Mouse (Mus musculus): ENCODE measurements around the gene Btbd16. TPM values are rescaled to one million over a fixed set of nuclear protein-coding genes. Genes with fewer than 3 reads are reported as not detected.

The Btbd16 gene
- total and polyA plus RNA-seq, 3 experiments: 0.20 TPM; not detected in 2

DNA sequence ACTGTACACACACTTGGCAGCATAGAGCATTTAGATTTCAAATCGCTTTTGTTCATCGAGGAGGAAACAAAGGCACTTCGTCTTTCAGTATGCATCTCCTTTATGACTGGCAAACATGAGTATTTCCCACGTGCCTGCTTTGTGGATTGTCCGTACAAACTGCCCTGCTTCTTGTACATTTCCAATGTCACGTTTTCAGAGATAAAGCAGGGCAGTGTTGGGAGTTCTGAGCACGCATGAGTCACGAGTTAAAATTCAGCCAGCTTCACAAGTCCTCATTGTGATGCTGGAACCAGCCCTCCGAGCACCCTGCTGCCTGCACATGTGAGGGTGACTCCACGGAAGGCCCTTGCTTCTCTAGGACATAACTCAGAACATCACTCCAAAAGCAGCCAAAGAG, 45.8 kb downstream of the Btbd16 start:
- 46% methylated on average over 10 of the region's 10 CpGs for WGBS
- TF ChIP-seq CTCF (IDR thresholded peaks at IDR 0.05): no peak
- no peak for TF ChIP-seq EP300 (IDR thresholded peaks at IDR 0.05; ENCODE audit: insufficient read depth, low read depth, low read length)
- TF ChIP-seq POLR2A (IDR thresholded peaks at IDR 0.05; ENCODE audit: insufficient read depth, low read depth, low read length): no peak
- Histone ChIP-seq H3K9ac (ENCODE audit: low read depth, low read length) (no peak overlapping the region), H3K27me3 (ENCODE audit: control insufficient read depth, insufficient read depth, low read length) (no peaks in the 10 kb centered on the region), H3K27ac (no peak overlapping the region), H3K36me3 (ENCODE audit: control insufficient read depth, insufficient read depth, low read length) (no peaks in the 10 kb centered on the region), H3K4me3 (no peak overlapping the region), H3K4me1 (ENCODE audit: control insufficient read depth, insufficient read depth, low read length) (no peaks in the 10 kb centered on the region), H3K79me2 (replicated peaks; ENCODE audit: control insufficient read depth, insufficient read depth, low read length) (no peaks in the 10 kb centered on the region)
- no peak for DNase-seq
- intact Hi-C loops (cut with DNase I): no loop called here

DNA sequence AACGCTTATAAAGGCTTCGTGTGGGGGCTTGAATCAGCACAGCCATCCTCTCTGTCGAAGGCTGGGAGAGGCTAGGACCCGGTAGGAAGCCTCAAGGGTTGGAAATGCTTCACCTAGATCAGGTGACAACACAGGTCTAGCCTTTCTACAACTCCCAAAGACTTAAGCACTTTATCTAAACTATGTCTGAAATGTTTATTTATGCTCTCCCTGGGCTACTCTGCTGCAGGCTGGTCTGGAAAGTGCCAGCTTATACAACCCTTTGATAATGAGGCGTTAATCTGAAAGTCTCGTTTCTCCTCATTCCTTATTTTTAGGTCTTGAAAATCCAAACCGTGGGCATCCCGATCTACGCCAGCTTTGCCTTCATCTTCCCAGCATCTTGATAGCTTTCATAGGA, 50.1 kb downstream of the Btbd16 start:
- intact Hi-C loops (cut with DNase I): no loop called here
- Histone ChIP-seq H3K27me3 (ENCODE audit: control insufficient read depth, insufficient read depth, low read length) (no peaks in the 10 kb centered on the region), H3K79me2 (replicated peaks; ENCODE audit: control insufficient read depth, insufficient read depth, low read length) (no peaks in the 10 kb centered on the region), H3K4me3 (no peak overlapping the region), H3K4me1 (ENCODE audit: control insufficient read depth, insufficient read depth, low read length) (no peaks in the 10 kb centered on the region), H3K27ac (no peak overlapping the region), H3K9ac (ENCODE audit: low read depth, low read length) (no peak overlapping the region), H3K36me3 (ENCODE audit: control insufficient read depth, insufficient read depth, low read length) (no peaks in the 10 kb centered on the region)
- TF ChIP-seq POLR2A (IDR thresholded peaks at IDR 0.05; ENCODE audit: insufficient read depth, low read depth, low read length): no peak
- no peak for TF ChIP-seq EP300 (IDR thresholded peaks at IDR 0.05; ENCODE audit: insufficient read depth, low read depth, low read length)
- TF ChIP-seq CTCF (IDR thresholded peaks at IDR 0.05): no peak
- 42% methylated on average over 9 of the region's 9 CpGs for WGBS
- DNase-seq: no peak

DNA sequence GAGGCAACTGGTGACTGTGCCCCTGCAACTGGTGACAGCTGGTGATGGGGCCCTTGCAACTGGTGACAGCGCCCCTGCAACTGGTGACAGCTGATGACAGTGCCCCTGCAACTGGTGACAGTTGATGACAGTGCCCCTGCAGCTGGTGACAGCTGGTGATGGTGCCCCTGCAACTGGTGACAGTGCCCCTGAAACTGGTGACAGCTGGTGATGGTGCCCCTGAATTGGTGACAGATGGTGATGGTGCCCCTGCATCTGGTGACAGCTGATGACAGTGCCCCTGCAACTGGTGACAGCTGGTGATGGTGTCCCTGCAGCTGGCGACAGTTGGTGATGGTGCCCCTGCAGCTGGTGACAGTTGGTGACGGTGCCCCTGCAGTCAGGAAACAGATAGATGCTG, 52.5 kb downstream of the Btbd16 start:
- no peak for DNase-seq
- intact Hi-C loops (cut with DNase I): loop anchor here (5.0 kb wide), 2 partner anchors 54 to 216 kb away; partner anchors contain the start of gene Btbd16

DNA sequence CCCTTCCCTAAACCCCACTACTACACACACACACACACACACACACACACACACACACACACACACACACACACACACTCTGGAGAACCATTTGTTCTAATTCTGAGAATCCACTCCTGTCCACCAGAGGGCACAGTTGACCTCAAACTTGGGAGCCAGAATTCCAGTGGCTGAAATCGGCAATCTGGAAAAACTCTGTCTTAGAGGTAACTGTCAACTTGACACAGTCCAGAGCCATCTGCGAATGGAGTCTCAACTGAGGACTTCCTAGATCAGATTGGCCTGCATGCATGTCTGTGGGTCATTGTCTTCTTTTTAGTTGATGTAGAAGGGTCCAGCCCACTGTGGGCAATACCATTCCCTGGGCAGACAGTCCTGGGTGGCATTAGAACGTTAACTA, 53.6 kb downstream of the Btbd16 start:
- Histone ChIP-seq H3K27me3 (ENCODE audit: control insufficient read depth, insufficient read depth, low read length) (no peaks in the 10 kb centered on the region), H3K4me1 (ENCODE audit: control insufficient read depth, insufficient read depth, low read length) (no peaks in the 10 kb centered on the region), H3K79me2 (replicated peaks; ENCODE audit: control insufficient read depth, insufficient read depth, low read length) (no peaks in the 10 kb centered on the region), H3K9ac (ENCODE audit: low read depth, low read length) (no peak overlapping the region), H3K36me3 (ENCODE audit: control insufficient read depth, insufficient read depth, low read length) (no peaks in the 10 kb centered on the region), H3K27ac (no peak overlapping the region), H3K4me3 (no peak overlapping the region)
- 30% methylated on average over 3 of the region's 3 CpGs for WGBS
- DNase-seq: peak; percentile 32 to 50
- no peak for TF ChIP-seq POLR2A (IDR thresholded peaks at IDR 0.05; ENCODE audit: insufficient read depth, low read depth, low read length)
- TF ChIP-seq CTCF (IDR thresholded peaks at IDR 0.05): peak; percentile 65
- peak; percentile 56; the same call in 1 of the 2 replicates for TF ChIP-seq EP300 (IDR thresholded peaks at IDR 0.05; ENCODE audit: insufficient read depth, low read depth, low read length)
- intact Hi-C loops (cut with DNase I): loop anchor here (1.0 to 5.0 kb wide), 3 partner anchors 55 to 215 kb away; partner anchors contain the start of gene Btbd16

More for the DNA sequence above, 52.5 kb downstream of the Btbd16 start:
- TF ChIP-seq EP300 (IDR thresholded peaks at IDR 0.05; ENCODE audit: insufficient read depth, low read depth, low read length) (no peak), CTCF (IDR thresholded peaks at IDR 0.05) (no peak), POLR2A (IDR thresholded peaks at IDR 0.05; ENCODE audit: insufficient read depth, low read depth, low read length) (no peak)
- Histone ChIP-seq H3K4me1 (ENCODE audit: control insufficient read depth, insufficient read depth, low read length) (no peaks in the 10 kb centered on the region), H3K27me3 (ENCODE audit: control insufficient read depth, insufficient read depth, low read length) (no peaks in the 10 kb centered on the region), H3K9ac (ENCODE audit: low read depth, low read length) (no peak overlapping the region), H3K79me2 (replicated peaks; ENCODE audit: control insufficient read depth, insufficient read depth, low read length) (no peaks in the 10 kb centered on the region), H3K27ac (no peak overlapping the region), H3K4me3 (no peak overlapping the region), H3K36me3 (ENCODE audit: control insufficient read depth, insufficient read depth, low read length) (no peaks in the 10 kb centered on the region)
- WGBS: 76% methylated on average over 3 of the region's 3 CpGs

DNA sequence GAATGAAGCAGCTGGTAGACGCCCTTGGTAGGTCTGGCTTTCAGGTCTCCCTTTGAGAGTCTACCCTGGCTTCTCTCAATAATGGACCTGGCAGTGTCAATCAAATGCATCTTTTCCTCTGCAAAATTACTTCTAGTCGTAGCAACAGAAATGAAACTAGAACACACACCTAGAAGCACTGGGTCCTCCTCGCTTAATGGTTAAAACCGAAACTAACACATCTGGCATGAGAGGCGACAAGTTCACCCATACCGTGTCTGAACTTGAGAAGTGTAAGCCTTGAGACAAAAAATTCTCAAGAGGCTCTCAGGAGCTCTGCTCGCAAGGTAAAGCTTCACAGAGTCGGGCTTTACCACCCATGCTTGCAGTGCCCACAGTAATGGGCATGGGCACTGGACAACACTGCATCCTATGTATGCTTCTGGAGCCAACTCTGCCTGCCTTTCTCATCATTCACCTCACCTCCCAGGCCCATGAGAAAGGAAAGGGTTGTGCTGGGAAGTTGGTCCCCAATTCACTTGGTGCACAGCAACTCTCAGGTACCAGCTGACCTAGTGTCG, 54.1 kb downstream of the Btbd16 start:
- intact Hi-C loops (cut with DNase I): loop anchor here (1.0 to 5.0 kb wide), 3 partner anchors 56 to 214 kb away; partner anchors contain the start of gene Btbd16

GRCm38 (mm10) chr7:130828475-130828874, 54.6 kb downstream of the Btbd16 start:
- intact Hi-C loops (cut with DNase I): loop anchor here (5.0 kb wide), 2 partner anchors 56 to 214 kb away; partner anchors contain the start of gene Btbd16
- no peak for TF ChIP-seq CTCF (IDR thresholded peaks at IDR 0.05)
- TF ChIP-seq POLR2A (IDR thresholded peaks at IDR 0.05; ENCODE audit: insufficient read depth, low read depth, low read length): no peak
- TF ChIP-seq EP300 (IDR thresholded peaks at IDR 0.05; ENCODE audit: insufficient read depth, low read depth, low read length): no peak
- Histone ChIP-seq H3K9ac (ENCODE audit: low read depth, low read length) (no peak overlapping the region), H3K4me1 (ENCODE audit: control insufficient read depth, insufficient read depth, low read length) (no peaks in the 10 kb centered on the region), H3K27ac (no peak overlapping the region), H3K36me3 (ENCODE audit: control insufficient read depth, insufficient read depth, low read length) (no peaks in the 10 kb centered on the region), H3K27me3 (ENCODE audit: control insufficient read depth, insufficient read depth, low read length) (no peaks in the 10 kb centered on the region), H3K79me2 (replicated peaks; ENCODE audit: control insufficient read depth, insufficient read depth, low read length) (no peaks in the 10 kb centered on the region), H3K4me3 (no peak overlapping the region)
- 86% methylated on average over 10 of the region's 10 CpGs for WGBS
- DNase-seq: no peak

More for the DNA sequence above, 54.1 kb downstream of the Btbd16 start:
- WGBS: 92% methylated on average over 9 of the region's 9 CpGs
- Histone ChIP-seq H3K27ac (no peak overlapping the region), H3K36me3 (ENCODE audit: control insufficient read depth, insufficient read depth, low read length) (no peaks in the 10 kb centered on the region), H3K9ac (ENCODE audit: low read depth, low read length) (no peak overlapping the region), H3K4me1 (ENCODE audit: control insufficient read depth, insufficient read depth, low read length) (no peaks in the 10 kb centered on the region), H3K79me2 (replicated peaks; ENCODE audit: control insufficient read depth, insufficient read depth, low read length) (no peaks in the 10 kb centered on the region), H3K27me3 (ENCODE audit: control insufficient read depth, insufficient read depth, low read length) (no peaks in the 10 kb centered on the region), H3K4me3 (no peak overlapping the region)
- no peak for TF ChIP-seq EP300 (IDR thresholded peaks at IDR 0.05; ENCODE audit: insufficient read depth, low read depth, low read length)
- no peak for TF ChIP-seq CTCF (IDR thresholded peaks at IDR 0.05)
- TF ChIP-seq POLR2A (IDR thresholded peaks at IDR 0.05; ENCODE audit: insufficient read depth, low read depth, low read length): no peak
- no peak for DNase-seq

Data from heart, adult 2 months (tissue).